Mouse (Mus musculus): ENCODE results near the gene Slc12a8.

The Slc12a8 gene

DNA sequence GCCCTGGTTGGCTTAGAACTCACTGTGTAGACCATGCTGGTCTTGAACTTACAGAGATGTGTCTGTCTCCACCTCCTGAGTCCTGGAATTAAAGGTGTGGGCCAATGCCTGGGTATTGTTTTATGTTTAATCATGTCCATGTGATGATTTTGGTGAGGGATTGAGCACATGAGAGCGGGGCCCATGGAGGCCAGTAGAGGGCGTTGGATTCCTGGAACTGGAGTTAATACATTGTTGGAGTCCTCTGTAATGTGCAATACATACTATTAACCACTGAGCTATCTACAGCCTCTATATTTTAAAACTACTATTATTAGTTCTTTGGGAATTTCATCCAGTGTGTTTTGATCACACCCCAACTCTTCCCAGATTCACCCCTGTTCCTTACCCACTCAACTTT is 27.2 kb downstream of the Slc12a8 start:
- no peak for DNase-seq (ENCODE audit: low spot score)

DNA sequence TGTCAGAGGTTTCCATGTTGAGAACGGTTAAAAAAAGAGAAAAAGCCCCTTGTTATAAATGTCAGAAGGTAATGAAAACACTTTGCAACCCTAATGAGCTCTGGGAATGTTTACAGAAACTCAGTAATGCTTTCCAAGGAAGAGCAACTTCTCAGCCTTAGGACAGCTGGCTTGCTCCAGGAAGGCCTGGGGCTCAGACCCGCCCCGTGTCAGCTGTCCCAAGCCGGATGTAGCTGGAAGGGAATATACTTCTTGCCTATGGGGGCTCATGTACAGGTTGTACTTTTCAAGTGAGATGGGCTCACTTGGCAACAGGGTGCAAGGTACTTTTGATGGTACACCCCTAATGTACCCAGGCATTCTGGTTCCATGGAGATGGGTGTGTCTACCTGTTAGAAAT is 28.4 kb downstream of the Slc12a8 start:
- no peak for DNase-seq (ENCODE audit: low spot score)

GRCm38 (mm10) chr16:33553689-33554342 is 36.7 kb downstream of the Slc12a8 start:
- no peak for DNase-seq (ENCODE audit: low spot score)

GRCm38 (mm10) chr16:33558121-33558520 is 41.0 kb downstream of the Slc12a8 start:
- DNase-seq (ENCODE audit: low spot score) = no peak

DNA sequence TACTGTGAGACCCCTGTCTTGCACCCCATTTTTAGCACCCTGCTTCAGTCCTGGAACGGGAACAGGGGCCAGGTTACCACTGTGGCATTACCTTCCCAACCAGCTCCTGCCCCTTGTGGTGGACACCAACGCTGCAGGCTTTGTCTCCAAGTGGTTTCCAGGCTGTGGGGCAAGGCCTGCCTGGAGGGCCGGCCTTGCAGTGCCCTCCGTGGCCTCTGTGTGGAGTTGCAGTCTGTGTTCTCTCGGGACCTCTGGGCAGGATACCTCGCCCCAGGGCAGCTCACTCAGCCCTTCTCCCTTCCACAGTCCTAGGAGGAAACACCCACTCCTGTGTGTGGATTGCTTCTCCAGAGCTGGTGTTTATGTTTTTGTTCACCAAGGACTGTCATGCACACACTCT is 43.2 kb downstream of the Slc12a8 start:
- no peak for DNase-seq (ENCODE audit: low spot score)

DNA sequence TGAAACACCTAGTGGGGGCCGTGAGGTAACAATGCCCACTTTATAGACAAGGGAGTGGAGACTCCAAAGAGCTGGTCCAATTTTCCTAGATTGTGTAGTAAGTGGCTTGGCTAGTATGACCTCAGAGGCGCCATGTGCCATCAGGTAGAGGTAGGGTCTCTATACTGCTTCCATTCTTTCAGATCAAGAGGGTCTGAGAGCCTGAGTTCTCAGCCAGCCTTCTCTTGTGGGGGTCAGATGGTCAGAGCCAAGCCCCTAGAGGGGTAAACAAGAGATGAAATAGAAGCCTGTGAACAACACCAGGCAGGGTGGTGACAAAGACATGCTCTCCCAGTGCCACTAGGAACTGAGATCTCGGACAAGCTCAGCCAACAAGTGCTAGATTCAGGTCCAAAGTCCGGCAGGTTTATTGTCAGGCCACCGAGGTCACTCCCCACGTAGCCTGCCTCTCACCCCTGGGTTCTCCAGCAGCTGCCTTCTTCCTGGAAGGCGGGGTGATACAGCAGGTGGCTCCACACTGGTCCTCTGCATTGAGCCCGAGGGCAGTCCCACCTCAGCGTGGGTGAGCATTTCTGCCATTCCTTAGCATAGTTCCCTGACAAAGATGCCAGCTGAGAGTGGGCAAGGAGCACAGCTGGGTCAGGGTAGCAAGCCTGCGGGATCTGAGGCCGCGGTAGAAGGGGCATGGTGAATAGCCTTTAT is 44.3 kb downstream of the Slc12a8 start:
- DNase-seq (ENCODE audit: low spot score) = no peak

GRCm38 (mm10) chr16:33562874-33563537 is 45.9 kb downstream of the Slc12a8 start:
- DNase-seq (ENCODE audit: low spot score) = no peak

- DNase-seq (ENCODE audit: low spot score) = no peak
These were observed 46.4 kb downstream of the Slc12a8 start for GRCm38 (mm10) chr16:33563538-33564013.

DNA sequence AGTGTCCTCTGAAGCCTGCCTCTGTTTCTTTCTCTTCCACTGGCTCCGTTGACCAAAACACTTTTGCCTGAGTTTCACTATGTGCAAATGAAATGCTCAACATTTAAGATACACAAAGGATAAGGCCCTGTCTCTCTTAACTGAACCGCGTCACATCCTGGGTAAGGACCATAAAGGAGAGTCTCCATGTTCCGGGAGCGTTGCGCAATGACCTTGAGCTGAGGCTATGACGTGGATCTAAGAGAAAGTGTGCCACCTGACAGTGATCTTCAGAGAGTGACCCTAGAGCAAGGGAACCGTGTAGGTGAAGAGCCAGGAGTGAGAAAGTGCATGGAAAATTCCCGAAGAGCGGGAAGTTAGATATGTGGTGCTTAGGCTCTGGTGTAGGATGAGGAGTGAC is 49.3 kb downstream of the Slc12a8 start:
- DNase-seq (ENCODE audit: low spot score) = no peak

DNA sequence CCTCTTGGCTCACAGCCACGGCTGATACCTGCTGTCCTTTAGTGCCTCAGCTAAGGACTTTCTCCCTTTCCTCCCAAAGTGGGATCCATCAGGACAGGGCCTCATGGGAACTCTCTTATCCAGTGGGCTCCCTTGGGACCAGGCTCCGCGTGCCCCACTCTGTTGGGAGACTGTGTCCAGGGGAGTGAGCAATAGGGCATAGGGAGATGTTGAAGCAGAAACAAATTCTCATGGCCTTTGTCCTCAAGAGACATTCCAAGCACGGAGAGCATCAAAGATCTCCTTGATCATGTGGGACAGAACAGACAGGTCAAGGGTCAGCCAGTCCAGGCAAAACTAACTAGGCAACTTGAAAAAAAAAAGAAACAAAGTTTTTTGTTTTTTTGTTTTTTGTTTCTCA is 50.6 kb downstream of the Slc12a8 start:
- no peak for DNase-seq (ENCODE audit: low spot score)

GRCm38 (mm10) chr16:33568269-33569016 is 51.3 kb downstream of the Slc12a8 start:
- DNase-seq (ENCODE audit: low spot score) = no peak

GRCm38 (mm10) chr16:33572646-33573045 is 55.5 kb downstream of the Slc12a8 start:
- DNase-seq (ENCODE audit: low spot score) = no peak

DNA sequence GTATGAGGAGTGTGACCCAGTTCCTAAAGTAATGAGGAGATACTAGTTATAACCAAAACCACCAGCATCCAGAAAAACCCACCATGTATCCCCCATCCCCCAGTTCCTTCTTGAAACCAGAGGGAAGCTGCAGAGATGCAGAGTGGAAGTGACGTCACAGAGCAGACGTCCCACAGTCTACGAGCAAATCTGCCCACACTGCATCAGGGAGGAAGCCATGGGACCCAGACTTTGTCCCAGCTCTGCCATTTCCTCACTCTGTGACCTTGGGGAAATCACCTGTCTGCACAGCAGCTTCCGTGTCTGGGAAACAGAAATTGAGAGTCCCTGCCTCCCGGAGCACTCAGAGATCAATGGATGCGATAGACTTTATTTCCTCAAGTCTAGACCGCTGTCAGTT is 56.6 kb downstream of the Slc12a8 start:
- DNase-seq (ENCODE audit: low spot score) = no peak

DNA sequence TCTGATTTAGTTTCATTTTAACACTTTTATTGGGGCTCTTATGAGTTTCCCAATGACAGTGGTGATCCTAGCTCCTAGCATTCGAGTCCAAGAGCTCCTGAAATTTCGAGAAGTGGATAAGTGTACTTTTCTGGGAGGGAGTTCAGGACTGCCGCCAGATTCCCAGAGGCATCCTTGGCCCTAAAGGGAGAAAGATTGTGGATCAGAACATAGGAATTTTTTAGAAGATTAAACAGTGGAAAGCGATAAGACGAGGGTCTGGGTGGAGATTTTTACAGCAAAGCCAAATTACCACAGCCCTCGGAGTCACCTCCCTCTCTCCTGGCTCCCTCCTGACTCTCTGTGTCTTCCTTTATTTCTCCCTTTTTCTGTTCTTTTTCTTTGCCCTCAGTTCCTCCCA is 58.6 kb downstream of the Slc12a8 start:
- DNase-seq (ENCODE audit: low spot score) = no peak

DNA sequence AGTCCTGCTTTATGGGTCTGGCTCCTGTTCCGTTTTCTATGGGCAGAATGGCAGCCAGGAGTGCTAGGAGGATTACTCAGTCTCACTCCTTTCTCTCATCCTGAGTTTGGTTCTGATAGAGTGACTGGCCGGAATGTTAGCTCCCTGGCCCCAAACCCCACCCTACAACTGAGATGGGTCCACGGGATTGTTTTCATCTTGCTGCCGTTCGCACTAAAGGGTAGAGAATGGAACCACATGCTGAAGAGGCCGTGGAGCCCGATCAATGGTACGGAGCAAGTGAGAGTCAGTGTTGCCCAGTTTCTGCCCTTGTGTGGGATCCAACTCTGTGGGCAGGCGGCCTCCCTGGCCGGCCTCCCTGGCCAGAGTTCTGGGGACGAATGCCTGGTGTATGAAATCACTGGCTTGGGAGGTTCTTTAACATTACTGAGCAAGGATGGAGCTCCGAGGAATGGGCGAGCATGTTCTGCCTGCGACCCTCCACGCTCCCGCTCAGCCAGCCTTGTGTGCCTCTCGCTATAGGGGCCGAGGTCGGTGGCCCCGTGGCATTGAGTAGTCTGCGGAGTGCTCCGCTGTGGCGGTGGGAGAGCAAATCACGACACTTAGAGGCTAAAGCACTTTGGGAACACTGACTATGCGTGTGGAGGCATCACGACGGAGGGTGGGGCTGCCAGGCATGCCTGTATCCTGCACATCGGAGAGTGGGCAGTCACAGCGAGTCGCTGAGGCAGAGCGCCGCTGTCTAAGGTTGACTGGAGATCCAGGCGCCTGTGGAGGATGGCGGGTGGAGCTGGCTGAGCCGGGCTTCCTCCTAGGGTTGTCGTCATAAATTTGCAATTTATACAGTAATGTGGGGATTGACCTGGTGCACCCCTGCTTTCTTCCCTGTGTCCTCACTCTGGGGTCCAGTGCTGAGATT is 59.4 kb downstream of the Slc12a8 start:
- no peak for DNase-seq (ENCODE audit: low spot score)

DNA sequence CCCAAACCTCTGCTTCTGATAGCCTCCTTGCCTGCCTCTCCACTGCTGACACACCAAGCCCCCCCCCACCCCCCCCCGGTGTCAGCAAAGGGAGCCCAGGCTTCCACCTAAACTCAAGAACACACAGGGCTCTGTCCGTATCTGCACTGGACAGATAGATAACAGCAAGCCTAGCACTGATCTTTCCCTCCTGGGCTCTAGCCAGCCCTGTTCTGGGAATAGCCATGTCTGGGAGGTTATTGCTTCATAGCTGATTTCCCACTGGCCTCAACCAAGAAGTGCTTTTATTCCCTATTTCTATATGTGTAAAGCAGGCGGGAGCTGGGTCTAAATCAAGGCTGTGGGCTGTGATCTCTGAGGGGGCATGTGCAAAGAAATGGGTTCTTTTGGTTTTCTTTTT is 61.3 kb downstream of the Slc12a8 start:
- no peak for DNase-seq (ENCODE audit: low spot score)

DNA sequence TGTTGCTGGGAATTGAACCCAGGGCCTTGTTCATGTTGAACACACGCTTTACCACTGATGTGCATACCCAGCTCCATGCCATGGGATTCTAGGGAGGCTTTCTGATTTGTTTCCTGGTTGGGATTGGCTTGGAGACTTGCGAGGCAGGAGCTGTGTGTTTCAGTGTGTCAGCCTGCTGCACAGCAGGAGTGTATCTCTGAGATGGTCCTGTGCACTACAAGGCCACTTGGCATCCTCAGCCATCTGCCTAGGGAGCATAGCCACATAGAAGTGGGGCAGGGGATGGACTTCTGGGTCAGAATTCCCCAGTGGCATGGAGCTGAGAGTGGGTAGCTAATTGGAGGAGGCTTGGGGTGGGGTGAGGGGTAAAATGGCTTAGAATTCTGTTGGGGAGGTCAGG is 63.2 kb downstream of the Slc12a8 start:
- no peak for DNase-seq (ENCODE audit: low spot score)

- DNase-seq (ENCODE audit: low spot score) = no peak
These were observed 63.7 kb downstream of the Slc12a8 start for GRCm38 (mm10) chr16:33580736-33581241.

DNA sequence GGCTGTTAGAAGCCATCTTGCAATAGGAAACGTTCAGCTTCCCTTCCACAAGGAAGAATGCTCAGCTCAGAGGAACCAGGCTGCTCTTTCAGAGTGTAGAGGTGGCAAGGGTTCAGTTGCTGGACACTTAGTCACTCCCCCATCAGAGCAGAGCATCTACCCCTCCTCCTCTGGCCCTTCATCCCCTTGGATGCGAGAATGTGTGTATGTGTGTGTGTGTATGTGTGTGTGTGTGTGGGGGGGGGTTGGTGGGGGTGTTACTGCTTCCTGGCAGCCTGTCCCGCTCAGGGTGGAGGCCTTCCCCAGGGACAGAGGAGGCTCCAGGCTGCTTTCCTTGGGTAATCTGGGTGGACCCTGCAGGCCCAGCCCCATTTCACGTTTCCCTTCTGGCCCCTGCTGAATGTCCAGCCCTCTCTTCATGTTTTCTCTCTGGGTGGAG is 64.6 kb downstream of the Slc12a8 start:
- DNase-seq (ENCODE audit: low spot score) = no peak

DNA sequence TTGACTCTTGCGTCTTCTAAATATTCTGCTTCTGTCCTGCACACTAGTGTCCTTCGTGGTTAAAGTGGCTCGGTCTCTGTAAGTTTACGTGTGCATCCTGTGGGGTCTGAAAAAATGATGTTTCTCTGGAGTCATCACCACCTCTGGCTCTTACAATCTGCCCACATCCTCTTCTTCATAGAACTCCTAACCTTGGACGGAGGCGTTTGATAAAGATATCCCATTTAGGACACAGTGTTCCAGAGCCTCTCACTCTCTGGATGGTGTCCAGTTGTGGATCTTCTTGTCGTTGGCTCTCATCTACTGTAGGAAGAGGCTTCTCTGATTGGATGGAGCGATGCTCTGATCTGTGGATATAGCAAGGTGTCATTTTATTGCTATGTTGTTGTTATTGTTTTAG is 65.4 kb downstream of the Slc12a8 start:
- DNase-seq (ENCODE audit: low spot score) = no peak

GRCm38 (mm10) chr16:33583333-33583732 is 66.2 kb downstream of the Slc12a8 start:
- no peak for DNase-seq (ENCODE audit: low spot score)

Data from ovary, postnatal 10 days (tissue).